Mouse (Mus musculus): ENCODE results near the gene Ewsr1.
"Not testable (repeated sequence)": the region's sequence is repeated elsewhere in the genome, so short reads cannot be mapped to it uniquely, and the experiment has no call there.

The Ewsr1 gene

GRCm38 (mm10) chr11:5098035-5098735 is 881 bp downstream of the Ewsr1 start:
- in situ Hi-C loops (cut with MboI, MseI): loop anchor here (5.0 kb wide), 1 partner anchor 36 kb away; no protein-coding TSS in a partner anchor

- in situ Hi-C loops (cut with MboI, MseI): loop anchor here (5.0 kb wide), 1 partner anchor 34 kb away; no protein-coding TSS in a partner anchor
These were observed 2.5 kb downstream of the Ewsr1 start for GRCm38 (mm10) chr11:5096480-5097020.

GRCm38 (mm10) chr11:5095877-5096276 is 3.2 kb downstream of the Ewsr1 start:
- in situ Hi-C loops (cut with MboI, MseI): loop anchor here (5.0 kb wide), 1 partner anchor 34 kb away; no protein-coding TSS in a partner anchor

GRCm38 (mm10) chr11:5091706-5092105 is 7.4 kb downstream of the Ewsr1 start:
- in situ Hi-C loops (cut with MboI, MseI): no loop called here

- in situ Hi-C loops (cut with MboI, MseI): loop anchor here (10.0 kb wide), 1 partner anchor 1884 kb away; the partner anchor contains the start of gene Eif4enif1
These were observed 9.9 kb downstream of the Ewsr1 start for GRCm38 (mm10) chr11:5089147-5089546.

- in situ Hi-C loops (cut with MboI, MseI): not testable (repeated sequence)
These were observed 22.2 kb downstream of the Ewsr1 start for GRCm38 (mm10) chr11:5076843-5077242.

- in situ Hi-C loops (cut with MboI, MseI): no loop called here
These were observed 23.3 kb downstream of the Ewsr1 start for GRCm38 (mm10) chr11:5075760-5076159.

- in situ Hi-C loops (cut with MboI, MseI): no loop called here
These were observed 24.2 kb downstream of the Ewsr1 start for GRCm38 (mm10) chr11:5074882-5075281.

GRCm38 (mm10) chr11:5068126-5068971 is 30.7 kb downstream of the Ewsr1 start:
- in situ Hi-C loops (cut with MboI, MseI): no loop called here

- in situ Hi-C loops (cut with MboI, MseI): no loop called here
These were observed 32.0 kb downstream of the Ewsr1 start for GRCm38 (mm10) chr11:5067063-5067462.

- in situ Hi-C loops (cut with MboI, MseI): no loop called here
These were observed 33.8 kb downstream of the Ewsr1 start, which contains the start of gene Gas2l1 for GRCm38 (mm10) chr11:5065056-5065821. Gene Gas2l1, minus strand, starts transcription at chr11:5065327.

- in situ Hi-C loops (cut with MboI, MseI): loop anchor here (5.0 kb wide), 1 partner anchor 33 kb away; the partner anchor contains the start of genes Ewsr1 and Rhbdd3
These were observed 34.6 kb downstream of the Ewsr1 start for GRCm38 (mm10) chr11:5064282-5065055.

GRCm38 (mm10) chr11:5063561-5064281 is 35.3 kb downstream of the Ewsr1 start:
- in situ Hi-C loops (cut with MboI, MseI): loop anchor here (5.0 kb wide), 1 partner anchor 34 kb away; the partner anchor contains the start of genes Ewsr1 and Rhbdd3

- in situ Hi-C loops (cut with MboI, MseI): loop anchor here (5.0 kb wide), 1 partner anchor 34 kb away; the partner anchor contains the start of genes Ewsr1 and Rhbdd3
These were observed 36.1 kb downstream of the Ewsr1 start for GRCm38 (mm10) chr11:5062860-5063505.

- in situ Hi-C loops (cut with MboI, MseI): loop anchor here (5.0 kb wide), 1 partner anchor 35 kb away; the partner anchor contains the start of genes Ewsr1 and Rhbdd3
These were observed 36.7 kb downstream of the Ewsr1 start for GRCm38 (mm10) chr11:5062326-5062725.

GRCm38 (mm10) chr11:5061413-5062139 is 37.5 kb downstream of the Ewsr1 start:
- in situ Hi-C loops (cut with MboI, MseI): loop anchor here (5.0 kb wide), 1 partner anchor 36 kb away; the partner anchor contains the start of genes Ewsr1 and Rhbdd3

- in situ Hi-C loops (cut with MboI, MseI): loop anchor here (5.0 kb wide), 1 partner anchor 36 kb away; the partner anchor contains the start of genes Ewsr1 and Rhbdd3
These were observed 38.2 kb downstream of the Ewsr1 start for GRCm38 (mm10) chr11:5060756-5061412.

Measured in T-helper 2 cell (primary cell).